Mouse (Mus musculus) ES-Bruce4 (cell line): Measurements from ENCODE around the gene Tanc1. TPM values are rescaled to one million over a fixed set of nuclear protein-coding genes. Genes with fewer than 3 reads are reported as not detected.

ENCODE experiments used
- H3K27ac ChIP-seq: 2 replicates; pipeline ENCODE4 v1.5.1; 2012; ENCODE audit warnings: low read length, inconsistent platforms; ENCODE audit not compliant: insufficient read depth
- H3K27me3 ChIP-seq: 2 replicates; pipeline ENCODE4 v1.6.1; 2012; ENCODE audit warnings: mild to moderate bottlenecking, low read length, inconsistent platforms; ENCODE audit not compliant: control insufficient read depth, poor library complexity, insufficient read depth, severe bottlenecking
- H3K36me3 ChIP-seq: 2 replicates; pipeline ENCODE4 v1.6.1; 2012; ENCODE audit warnings: inconsistent platforms, mild to moderate bottlenecking, low read length, moderate library complexity; ENCODE audit not compliant: control insufficient read depth, poor library complexity, insufficient read depth, severe bottlenecking
- H3K4me1 ChIP-seq: one replicate; pipeline ENCODE4 v1.8.1; 2011; ENCODE audit warnings: low read length; ENCODE audit not compliant: control insufficient read depth, insufficient read depth
- H3K4me3 ChIP-seq: 2 replicates; pipeline ENCODE4 v1.5.1; 2011; ENCODE audit warnings: low read depth, mild to moderate bottlenecking, low read length
- H3K9ac ChIP-seq: 2 replicates; pipeline ENCODE4 v1.6.1; 2012; ENCODE audit warnings: low read depth, mild to moderate bottlenecking, inconsistent platforms; ENCODE audit not compliant: poor library complexity, severe bottlenecking
- H3K9me3 ChIP-seq: replicated peaks from 2 replicates; pipeline ENCODE4 v1.6.1; 2012; ENCODE audit warnings: mild to moderate bottlenecking, low read length, inconsistent platforms; ENCODE audit not compliant: control insufficient read depth, poor library complexity, insufficient read depth, severe bottlenecking
- CTCF ChIP-seq: IDR thresholded peaks from one replicate; pipeline ENCODE4 v1.8.1; 2011; ENCODE audit warnings: low read depth, low read length
- EP300 ChIP-seq: IDR thresholded peaks from 2 replicates; pipeline ENCODE4 v1.6.1; 2011; ENCODE audit warnings: low read depth, low read length; ENCODE audit not compliant: insufficient read depth
- POLR2A ChIP-seq: IDR thresholded peaks from one replicate; pipeline ENCODE4 v1.8.1; 2011; ENCODE audit warnings: low read length; ENCODE audit not compliant: insufficient read depth
- polyA plus RNA-seq: library from polyadenylated mRNA; stranded (reverse); fragments of >200 nt; gene quantifications from 2 replicates; pipeline ENCODE4 v1.2.4, GENCODE M21; 2011; ENCODE audit warnings: low read depth; ENCODE audit not compliant: missing spikeins, insufficient read depth, insufficient read length

Tanc1 gene
- polyA plus RNA-seq, 1 experiment, result 62.4 TPM

DNA sequence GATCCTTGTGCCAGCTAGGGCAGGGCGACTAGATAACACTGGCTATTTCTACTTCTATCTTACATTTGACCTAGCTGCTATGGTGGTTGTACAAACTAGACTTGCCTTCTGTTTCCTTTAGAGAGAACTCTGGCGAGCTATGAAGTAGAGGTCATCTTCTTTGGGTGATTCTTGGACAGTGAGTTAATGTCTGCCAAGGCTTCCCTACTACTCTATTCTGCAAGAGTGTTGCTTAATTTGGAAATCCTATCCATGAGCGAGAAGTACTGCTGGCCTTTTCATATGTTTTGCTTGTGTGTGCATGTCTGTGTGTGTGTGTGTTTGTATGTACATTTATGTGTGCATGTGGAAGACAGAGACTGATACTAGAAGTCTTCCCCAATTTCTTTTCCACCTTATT, 120.0 kb downstream of the Tanc1 start:
- Histone ChIP-seq H3K27me3 (no peaks in the 10 kb centered on the region), H3K36me3 (no peaks in the 10 kb centered on the region), H3K27ac (no peak overlapping the region), H3K4me3 (no peak overlapping the region), H3K9me3 (no peaks in the 10 kb centered on the region), H3K4me1 (no peaks in the 10 kb centered on the region), H3K9ac (no peak overlapping the region)
- TF ChIP-seq POLR2A (no peak), CTCF (no peak)

DNA sequence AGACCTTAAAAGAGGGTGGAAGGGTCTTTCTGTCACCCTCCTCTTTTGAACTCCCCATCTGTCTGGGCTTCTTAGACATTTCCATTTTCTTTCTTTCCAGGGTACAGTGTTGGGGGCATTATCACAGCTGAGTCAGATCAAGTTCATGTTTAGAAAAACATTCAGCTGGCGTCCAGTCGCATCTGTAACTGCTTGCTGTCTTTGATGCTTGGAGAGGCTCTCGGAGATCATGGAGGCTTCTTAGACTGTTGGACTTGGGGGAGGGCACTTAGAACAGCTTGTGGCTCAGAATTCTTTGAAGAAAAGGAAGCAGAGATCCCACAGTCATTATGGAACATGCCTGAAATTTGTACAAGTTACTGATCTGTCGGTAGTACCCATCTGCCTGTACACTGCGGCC, 121.6 kb downstream of the Tanc1 start:
- H3K9me3 ChIP-seq, result no peaks in the 10 kb centered on the region
- H3K27ac ChIP-seq, result no peak overlapping the region
- TF ChIP-seq EP300 (no peak), POLR2A (no peak), CTCF (no peak)
- H3K36me3 ChIP-seq, result no peaks in the 10 kb centered on the region
- H3K9ac ChIP-seq, result no peak overlapping the region
- no peaks in the 10 kb centered on the region for H3K4me1 ChIP-seq
- H3K4me3 ChIP-seq, result no peak overlapping the region
- no peaks in the 10 kb centered on the region for H3K27me3 ChIP-seq

DNA sequence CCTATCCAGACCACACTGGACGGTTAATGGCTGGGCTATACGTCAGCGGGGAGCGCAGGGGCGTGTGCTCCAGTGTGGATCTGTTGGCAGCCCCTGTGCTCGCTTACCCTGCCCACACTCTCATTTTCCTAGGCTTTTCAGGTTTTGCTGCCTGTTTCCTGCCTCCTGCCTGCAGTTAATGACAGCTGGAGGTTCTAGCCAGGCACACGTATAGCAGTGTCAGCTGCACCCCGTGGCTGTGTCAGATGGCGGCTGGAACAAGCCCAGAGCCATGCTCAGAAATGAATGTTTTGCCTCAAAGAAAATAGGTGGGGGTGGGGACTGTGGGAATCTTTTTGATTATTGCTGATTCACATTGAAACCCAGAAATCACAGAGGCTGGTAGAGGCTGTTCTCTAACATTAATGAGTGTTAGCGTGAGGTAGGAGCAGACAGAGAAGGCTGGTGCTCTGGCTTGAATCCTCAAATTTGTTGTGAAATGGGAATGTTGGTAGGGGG, 124.6 kb downstream of the Tanc1 start:
- no peaks in the 10 kb centered on the region for H3K9me3 ChIP-seq
- no peaks in the 10 kb centered on the region for H3K4me1 ChIP-seq
- TF ChIP-seq POLR2A, result no peak
- no peak for TF ChIP-seq CTCF
- TF ChIP-seq EP300, result no peak
- H3K9ac ChIP-seq, result no peak overlapping the region
- no peaks in the 10 kb centered on the region for H3K36me3 ChIP-seq
- H3K4me3 ChIP-seq, result no peak overlapping the region
- no peaks in the 10 kb centered on the region for H3K27me3 ChIP-seq
- H3K27ac ChIP-seq, result no peak overlapping the region

DNA sequence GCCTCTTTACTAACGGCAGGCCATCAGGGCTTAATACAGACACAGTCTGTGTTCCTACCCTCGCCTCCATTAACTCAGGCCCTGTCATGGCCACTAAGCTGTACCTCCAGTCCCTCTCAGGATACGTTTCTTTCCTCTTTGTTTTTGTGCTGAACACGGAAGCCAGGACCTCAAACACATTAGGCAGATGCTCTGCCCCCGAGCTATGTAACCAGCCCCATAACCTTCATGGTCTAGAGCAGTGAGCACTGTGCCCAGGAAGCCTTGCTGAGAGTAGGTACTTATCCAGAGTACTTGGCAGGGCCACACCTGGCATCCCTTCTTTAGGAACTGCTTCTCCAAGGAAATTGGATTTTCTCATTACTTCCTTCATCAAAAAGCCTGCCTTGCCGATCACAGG, 125.5 kb downstream of the Tanc1 start:
- Histone ChIP-seq H3K36me3 (no peaks in the 10 kb centered on the region), H3K9me3 (no peaks in the 10 kb centered on the region), H3K4me1 (no peaks in the 10 kb centered on the region), H3K27ac (no peak overlapping the region), H3K4me3 (no peak overlapping the region), H3K9ac (no peak overlapping the region), H3K27me3 (no peaks in the 10 kb centered on the region)
- TF ChIP-seq POLR2A (no peak), CTCF (no peak), EP300 (no peak)

DNA sequence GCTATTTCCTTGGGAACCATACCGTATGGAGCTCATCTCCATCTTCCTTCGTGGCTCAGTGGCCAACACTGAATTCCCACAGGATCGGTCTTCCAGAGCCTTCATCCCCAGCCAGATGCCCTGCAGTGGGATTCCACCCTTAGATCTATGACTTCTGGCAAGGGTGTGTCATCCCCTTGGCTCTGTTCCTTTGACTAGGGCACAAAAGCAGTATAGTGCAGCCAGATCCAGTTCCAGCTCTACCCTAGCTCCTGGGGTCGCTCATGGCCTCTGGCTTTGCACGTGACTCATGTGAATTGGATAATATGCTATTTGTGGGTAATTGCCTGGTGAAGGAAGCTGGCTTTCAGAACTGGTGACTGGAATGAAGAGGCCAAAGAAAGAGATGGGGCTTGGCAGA, 126.5 kb downstream of the Tanc1 start:
- no peaks in the 10 kb centered on the region for H3K27me3 ChIP-seq
- no peak overlapping the region for H3K4me3 ChIP-seq
- peaks cover 2% of the 10 kb centered on the region for H3K4me1 ChIP-seq
- no peaks in the 10 kb centered on the region for H3K9me3 ChIP-seq
- H3K36me3 ChIP-seq, result no peaks in the 10 kb centered on the region
- TF ChIP-seq POLR2A (no peak), CTCF (no peak), EP300 (no peak)
- H3K9ac ChIP-seq, result no peak overlapping the region
- no peak overlapping the region for H3K27ac ChIP-seq

DNA sequence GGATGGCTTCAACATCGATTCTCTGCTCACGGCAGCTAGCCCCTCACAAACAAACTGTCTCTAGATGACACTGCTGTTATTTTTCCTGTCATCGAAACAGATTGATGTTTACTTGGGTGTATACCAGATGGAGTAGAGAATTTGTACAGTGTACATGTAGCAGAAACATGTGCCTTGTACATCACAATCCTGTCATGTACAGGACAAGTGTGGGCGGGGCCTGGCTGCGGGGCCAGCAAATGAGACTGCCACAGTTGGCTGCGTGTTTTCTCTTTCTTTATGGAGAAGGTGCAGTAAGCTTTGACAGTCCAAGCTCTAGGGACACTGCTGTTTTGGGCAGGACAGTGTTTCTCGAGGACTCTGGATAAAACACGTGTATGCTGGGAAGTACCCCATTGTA, 127.2 kb downstream of the Tanc1 start:
- TF ChIP-seq CTCF, result no peak
- Histone ChIP-seq H3K27me3 (no peaks in the 10 kb centered on the region), H3K9ac (no peak overlapping the region), H3K36me3 (no peaks in the 10 kb centered on the region), H3K27ac (no peak overlapping the region), H3K4me1 (peaks cover 2% of the 10 kb centered on the region), H3K4me3 (no peak overlapping the region), H3K9me3 (no peaks in the 10 kb centered on the region)
